Mouse (Mus musculus) spleen, adult 2 months (tissue): ENCODE results near the gene Bax.

Experiments used
- CTCF ChIP-seq: fragments of 200-500 bp; IDR thresholded peaks from 2 replicates; pipeline ENCODE4 v1.5.1; 2011; ENCODE audit warnings: mild to moderate bottlenecking, inconsistent platforms; ENCODE audit not compliant: insufficient read depth, insufficient read length, insufficient replicate concordance; ENCODE audit errors: extremely low read depth
- POLR2A ChIP-seq: fragments of 200-500 bp; IDR thresholded peaks from 2 replicates; pipeline ENCODE4 v1.6.1; 2011; ENCODE audit warnings: low read depth, low read length, inconsistent platforms

- no peak for TF ChIP-seq CTCF
- no peak for TF ChIP-seq POLR2A
Observed at GRCm38 (mm10) chr7:45433835-45434202, 32.9 kb downstream of the Bax start.
